Mouse (Mus musculus): ENCODE results near the gene Col6a6.
"Not testable (repeated sequence)": the region's sequence is repeated elsewhere in the genome, so short reads cannot be mapped to it uniquely, and the experiment has no call there.

Col6a6 gene

DNA sequence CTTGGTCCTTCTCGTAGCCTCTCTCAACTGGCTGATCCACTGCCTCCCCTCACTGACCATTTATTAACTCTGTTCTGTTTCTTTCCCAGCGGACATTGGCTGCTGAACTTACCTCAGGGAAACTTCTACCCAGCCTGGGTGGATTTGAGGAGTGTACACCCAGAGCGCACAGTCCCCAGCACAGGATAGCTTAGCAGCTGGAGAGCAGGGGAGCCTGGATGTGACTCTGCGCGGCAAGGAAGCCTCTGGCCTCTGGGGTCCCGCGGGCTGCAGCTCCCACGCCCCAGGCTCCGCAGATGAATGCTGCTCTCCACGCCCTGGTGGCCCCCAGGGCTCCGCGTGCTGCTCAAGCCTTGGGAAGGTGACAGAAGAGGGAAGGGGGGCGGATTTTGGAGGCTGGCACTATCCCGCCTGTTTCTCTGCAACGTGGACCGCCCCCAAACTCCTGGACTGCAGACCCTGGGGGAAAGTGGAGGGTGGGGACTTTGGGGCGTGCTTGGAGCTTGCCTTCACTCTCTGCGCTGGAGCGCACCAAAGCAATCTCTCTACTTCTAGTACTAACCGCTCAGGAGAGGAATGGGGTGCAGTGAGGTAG lies at the start of gene Col6a6:
Col6a6 (minus strand) TSS at position 370 of the 595 bp plus-strand sequence.
- no peak for DNase-seq (ENCODE audit: low read depth, low spot score)

DNA sequence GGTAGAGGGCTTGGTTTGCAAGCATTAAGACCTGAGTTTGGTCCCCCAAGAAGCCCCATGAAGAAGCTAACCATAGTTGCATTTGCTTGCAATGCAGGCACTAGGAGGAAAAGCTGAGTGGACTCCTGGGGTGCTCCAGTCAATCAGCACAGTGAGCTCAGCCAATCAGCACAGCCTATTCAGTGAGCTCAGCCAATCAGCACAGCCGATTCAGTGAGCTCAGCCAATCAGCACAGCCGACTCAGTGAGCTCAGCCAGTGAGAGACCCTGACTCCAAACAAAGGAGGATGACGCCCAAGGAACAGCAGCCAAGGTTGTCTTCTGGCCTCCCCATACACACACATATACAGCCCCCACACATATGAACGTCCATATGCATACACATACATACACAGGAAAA lies 48.2 kb upstream of the Col6a6 start:
- DNase-seq (ENCODE audit: low read depth, low spot score), result no peak

- DNase-seq (ENCODE audit: low read depth, low spot score), result no peak
These were observed 43.7 kb upstream of the Col6a6 start for GRCm38 (mm10) chr9:105871643-105872042.

DNA sequence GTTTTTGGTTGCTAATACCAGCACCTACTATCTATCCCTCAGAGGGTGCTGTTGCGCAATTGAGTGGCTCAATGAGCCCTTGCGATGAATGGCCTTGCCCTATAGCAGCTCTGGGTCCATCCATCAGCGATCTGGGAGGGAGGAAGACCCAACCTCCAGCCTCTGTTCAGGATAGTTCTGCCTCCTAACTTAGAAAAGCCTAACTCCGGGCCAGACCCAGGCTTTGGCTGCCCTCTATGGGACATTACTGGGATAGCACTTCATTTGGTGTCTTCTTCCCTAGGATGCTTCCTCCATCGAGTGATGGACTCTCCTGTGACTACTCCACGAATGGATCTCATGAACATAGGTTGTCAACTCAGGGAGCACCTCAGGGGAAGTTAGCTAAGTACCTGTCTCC lies 29.8 kb upstream of the Col6a6 start:
- peak; percentile 32 for DNase-seq (ENCODE audit: low read depth, low spot score)

DNA sequence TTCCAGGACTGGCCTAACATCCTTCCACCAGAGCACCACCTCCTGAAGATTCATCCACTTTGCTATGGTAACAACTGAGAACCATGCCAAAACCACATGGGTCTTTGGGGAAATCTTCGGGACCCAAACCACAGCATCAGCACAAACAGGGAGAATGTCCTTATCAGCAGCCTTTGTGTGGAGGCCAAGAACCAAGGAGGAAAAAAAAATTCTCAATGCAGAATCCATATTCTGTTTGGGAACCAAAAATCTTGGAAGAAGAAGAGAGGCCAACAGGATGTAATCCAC lies 24.8 kb upstream of the Col6a6 start:
- DNase-seq (ENCODE audit: low read depth, low spot score), result no peak

DNA sequence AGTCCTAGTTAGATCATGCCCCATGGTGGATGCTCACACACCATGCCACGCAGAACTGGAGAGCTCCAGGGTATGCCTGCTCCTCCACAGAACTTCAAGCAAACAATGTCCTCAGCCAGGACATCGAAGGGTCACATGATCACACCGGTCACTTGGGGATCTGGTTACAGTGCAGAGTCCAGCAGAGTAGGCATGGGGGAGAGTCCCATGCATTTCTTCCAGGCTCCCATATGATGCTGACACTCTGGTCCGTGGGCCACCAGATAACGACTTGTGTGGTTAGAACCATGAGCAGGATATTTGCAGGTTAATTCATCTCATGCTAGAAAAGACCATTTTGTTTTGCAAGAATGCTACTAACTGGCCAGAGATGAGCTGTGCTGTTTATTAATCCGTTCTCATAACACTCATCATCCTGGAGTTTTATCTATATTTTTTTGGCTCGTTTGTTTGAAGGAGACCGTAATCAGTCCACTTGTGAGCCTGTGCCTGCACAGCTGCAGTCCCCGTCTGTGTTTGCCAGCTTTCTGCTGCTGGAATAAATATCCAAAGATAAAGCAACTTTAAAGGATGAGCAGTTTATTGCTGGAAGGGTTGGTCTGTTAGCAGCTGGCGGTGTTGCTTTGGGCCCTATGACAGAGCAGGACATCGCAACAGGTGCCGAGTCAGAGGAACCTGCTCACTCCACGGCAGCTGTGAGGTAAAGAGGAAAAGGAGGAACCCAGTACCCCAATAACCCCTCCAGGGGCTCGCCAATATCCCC lies 24.2 kb upstream of the Col6a6 start:
- DNase-seq (ENCODE audit: low read depth, low spot score), result no peak

DNA sequence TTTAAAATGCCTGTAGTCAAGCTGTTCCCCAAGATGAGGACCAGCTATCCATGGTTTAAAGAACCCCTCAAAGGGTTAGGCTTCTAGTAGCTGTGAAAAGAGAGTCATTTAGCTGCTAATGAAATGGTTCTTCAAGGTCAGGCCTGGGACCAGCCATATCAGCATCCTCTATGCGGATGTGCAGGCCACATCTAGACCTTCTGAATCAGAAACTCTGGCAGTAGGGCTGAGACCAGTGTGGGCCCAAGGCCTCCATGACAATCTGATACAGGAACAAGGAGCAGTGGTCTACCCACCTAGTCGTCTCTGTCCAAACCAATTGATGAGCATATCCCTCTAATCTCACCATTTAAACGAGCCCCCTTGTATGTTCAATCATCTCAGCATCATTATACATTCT lies 23.1 kb upstream of the Col6a6 start:
- DNase-seq (ENCODE audit: low read depth, low spot score), result no peak

DNA sequence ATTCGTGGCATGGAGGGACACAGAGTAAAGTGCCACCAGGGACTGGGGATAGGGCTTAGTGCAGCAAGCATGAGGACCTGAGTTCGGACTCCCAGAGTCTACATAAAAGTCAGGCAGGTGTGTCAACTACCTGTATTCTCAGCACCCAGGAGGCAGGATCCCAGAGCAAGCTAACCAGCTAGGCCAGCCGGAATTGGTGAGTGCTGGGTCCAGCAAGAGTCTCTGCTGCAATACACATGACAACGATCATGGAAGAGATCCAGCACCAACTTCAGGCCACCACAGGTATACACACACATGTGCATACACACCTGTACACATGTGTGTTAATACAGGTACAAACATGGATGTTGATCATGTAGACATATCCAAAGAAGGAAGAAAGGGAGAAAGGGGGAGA lies 20.4 kb upstream of the Col6a6 start:
- DNase-seq (ENCODE audit: low read depth, low spot score), result no peak

DNA sequence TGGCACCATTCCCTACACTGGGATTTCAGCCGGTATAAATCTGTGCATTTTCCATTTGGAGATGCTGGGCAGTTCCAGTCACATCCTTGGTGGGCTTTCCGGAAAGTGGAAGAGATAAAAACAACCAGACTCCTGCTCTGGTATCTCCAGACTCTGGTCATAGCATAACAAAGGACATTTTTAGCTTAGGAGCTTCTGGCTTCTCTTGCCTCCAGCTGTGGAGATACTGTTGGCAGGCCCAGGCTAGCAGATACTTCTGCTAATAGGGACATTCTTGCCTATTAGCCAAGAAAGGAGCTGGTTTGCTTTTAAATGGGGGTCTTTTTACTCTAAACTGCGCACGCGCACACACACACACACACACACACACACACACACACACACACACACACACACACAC lies 19.3 kb upstream of the Col6a6 start:
- no peak for DNase-seq (ENCODE audit: low read depth, low spot score)

DNA sequence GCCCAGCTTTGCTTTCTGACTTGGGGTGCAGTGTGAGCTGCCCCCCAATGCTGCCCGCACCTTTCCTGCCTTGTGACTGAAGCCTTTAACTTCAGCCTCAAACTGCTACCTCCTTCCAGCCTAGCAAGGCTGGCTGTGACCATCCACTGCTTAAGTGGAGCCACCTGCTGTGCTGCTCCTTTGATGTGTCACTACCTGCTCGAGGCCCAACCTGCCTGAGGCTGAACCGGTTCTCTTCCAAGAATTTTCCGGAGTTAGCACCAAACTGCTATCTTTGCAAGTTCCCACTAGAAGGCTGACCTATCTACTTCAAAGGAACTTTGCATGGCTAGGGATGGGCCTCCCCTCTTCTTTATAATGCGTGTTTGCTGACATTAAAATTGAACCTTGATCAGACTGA lies 13.4 kb upstream of the Col6a6 start:
- DNase-seq (ENCODE audit: low read depth, low spot score), result not testable (repeated sequence)

GRCm38 (mm10) chr9:105839147-105839515 lies 11.2 kb upstream of the Col6a6 start:
- DNase-seq (ENCODE audit: low read depth, low spot score), result no peak

- DNase-seq (ENCODE audit: low read depth, low spot score), result no peak
These were observed 10.6 kb upstream of the Col6a6 start for GRCm38 (mm10) chr9:105838396-105839146.

GRCm38 (mm10) chr9:105835587-105835986 lies 7.6 kb upstream of the Col6a6 start:
- no peak for DNase-seq (ENCODE audit: low read depth, low spot score)

GRCm38 (mm10) chr9:105834799-105835198 lies 6.8 kb upstream of the Col6a6 start:
- DNase-seq (ENCODE audit: low read depth, low spot score), result no peak

- no peak for DNase-seq (ENCODE audit: low read depth, low spot score)
These were observed 3.3 kb upstream of the Col6a6 start for GRCm38 (mm10) chr9:105831291-105831690.

- no peak for DNase-seq (ENCODE audit: low read depth, low spot score)
These were observed 798 bp downstream of the Col6a6 start for GRCm38 (mm10) chr9:105827076-105827647.

GRCm38 (mm10) chr9:105820711-105821110 lies 7.2 kb downstream of the Col6a6 start:
- no peak for DNase-seq (ENCODE audit: low read depth, low spot score)

- no peak for DNase-seq (ENCODE audit: low read depth, low spot score)
These were observed 8.7 kb downstream of the Col6a6 start for GRCm38 (mm10) chr9:105819155-105819709.

GRCm38 (mm10) chr9:105814436-105814835 lies 13.5 kb downstream of the Col6a6 start:
- DNase-seq (ENCODE audit: low read depth, low spot score), result no peak

DNA sequence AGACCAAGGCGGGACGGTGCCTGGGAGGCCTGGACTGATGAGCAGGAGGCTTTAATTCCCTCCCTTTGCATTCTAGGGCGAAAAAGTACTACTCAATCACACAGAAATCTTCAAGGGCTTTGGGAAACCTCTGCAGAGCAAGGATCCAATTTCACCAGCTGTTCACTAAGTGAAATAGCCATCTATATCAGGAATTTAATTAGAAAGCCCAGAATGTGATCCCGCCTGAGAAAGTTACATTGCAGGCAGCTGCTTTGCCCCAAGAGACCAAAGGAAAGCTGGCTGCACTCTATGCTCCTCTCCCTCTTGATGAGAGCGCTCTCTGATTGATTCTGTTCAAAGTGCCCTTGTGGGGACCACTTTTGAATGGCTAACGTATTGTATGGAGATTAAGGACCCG lies 16.5 kb downstream of the Col6a6 start:
- DNase-seq (ENCODE audit: low read depth, low spot score), result no peak

DNA sequence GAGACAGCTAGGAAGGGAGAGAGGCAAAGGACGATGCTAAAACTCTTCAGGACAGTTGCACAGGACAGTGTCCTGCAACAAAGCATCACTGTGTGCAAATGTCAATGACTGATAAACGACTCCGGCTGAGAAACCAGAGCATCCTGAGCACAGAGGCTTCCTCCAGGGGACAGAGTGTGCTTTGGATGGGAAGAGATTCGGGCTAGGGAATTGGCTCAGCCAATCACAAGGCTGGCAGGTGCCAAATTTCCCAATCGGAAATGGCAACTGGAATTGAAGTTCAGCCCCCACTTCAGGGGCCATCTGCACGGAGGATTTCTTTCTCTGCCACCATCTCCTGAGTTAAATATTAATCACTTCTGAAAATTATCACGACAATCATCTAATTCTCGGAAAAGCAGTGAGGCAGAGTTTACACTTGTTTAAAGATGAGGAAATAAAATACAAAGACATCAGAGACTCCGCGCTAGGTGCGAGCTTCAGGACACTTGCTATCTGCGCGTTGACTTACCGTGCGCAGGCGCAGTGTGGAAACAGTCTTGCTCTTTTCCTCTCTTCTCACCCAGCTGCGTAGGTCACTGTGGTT lies 18.9 kb downstream of the Col6a6 start:
- no peak for DNase-seq (ENCODE audit: low read depth, low spot score)

DNA sequence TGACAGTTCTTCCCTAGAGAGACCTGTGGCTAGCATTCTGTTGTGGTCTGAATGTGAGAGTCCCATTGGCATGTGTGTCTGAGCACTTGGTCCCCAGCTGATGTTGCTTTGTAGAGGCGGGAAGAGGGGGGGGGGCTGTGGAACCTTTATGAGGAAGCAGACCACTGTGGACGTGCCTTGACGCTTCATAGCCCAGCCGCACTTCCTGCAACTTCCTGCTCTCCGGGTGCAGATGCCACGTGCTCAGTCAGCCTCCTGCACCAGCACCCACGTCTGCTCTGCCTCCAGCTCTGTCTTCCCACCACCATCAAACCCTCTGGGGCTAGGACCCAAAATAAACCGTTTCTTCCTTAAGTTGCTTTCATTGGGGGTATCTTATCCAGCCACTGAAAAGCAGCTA lies 24.5 kb downstream of the Col6a6 start:
- DNase-seq (ENCODE audit: low read depth, low spot score), result no peak
